Mouse (Mus musculus) gastrocnemius, postnatal 36 days (tissue): ENCODE results near the gene Clip3. TPM values are rescaled to one million over a fixed set of nuclear protein-coding genes. Genes with fewer than 3 reads are reported as not detected.
A peak's percentile ranks its signal among the peaks of the same experiment; 100 is the strongest.

ENCODE experiments used
- DNase-seq, 2 experiments: peaks; one replicate each; pipeline ENCODE4 v3.0.0; 2022
- intact Hi-C: fragments of 180-260 bp; cut with DNase I; formaldehyde crosslinking; loops from one replicate; pipeline ENCODE4 v1.15.1; 2025
- total RNA-seq, 2 experiments: library from RNA; stranded (reverse); gene quantifications; 2 replicates each; pipeline ENCODE4 v1.2.3; 2021

Gene Clip3
- total RNA-seq, 2 experiments from 2014 or later, result 4.5 to 5.6 TPM

GRCm38 (mm10) chr7:30293795-30294194 lies 2.3 kb downstream of the Clip3 start:
- intact Hi-C loops, result no loop called here
- DNase-seq, result no peak

GRCm38 (mm10) chr7:30294296-30294695 lies 2.8 kb downstream of the Clip3 start:
- intact Hi-C loops, result no loop called here
- DNase-seq, result no peak

GRCm38 (mm10) chr7:30295103-30295502 lies 3.6 kb downstream of the Clip3 start:
- intact Hi-C loops, result no loop called here
- DNase-seq, result no peak

- intact Hi-C loops, result no loop called here
- no peak for DNase-seq
These were observed 5.3 kb downstream of the Clip3 start for GRCm38 (mm10) chr7:30296816-30297215.

DNA sequence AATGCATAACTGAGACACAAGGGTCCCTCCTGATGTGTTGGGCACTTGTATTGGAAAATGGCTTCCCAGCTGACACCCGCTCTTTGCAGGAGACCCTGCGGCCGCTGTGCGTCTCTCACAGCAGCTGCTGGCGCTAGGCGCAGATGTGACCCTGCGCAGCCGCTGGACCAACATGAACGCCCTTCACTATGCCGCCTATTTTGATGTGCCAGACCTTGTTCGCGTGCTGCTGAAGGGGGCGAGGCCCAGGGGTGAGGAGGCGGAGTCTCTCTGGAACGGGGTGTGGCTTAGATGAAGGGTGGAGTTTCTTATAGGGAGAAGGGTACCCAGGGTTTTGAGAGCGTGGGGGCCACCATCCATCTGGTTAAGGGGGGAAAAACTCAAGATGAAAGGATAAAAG lies 5.7 kb downstream of the Clip3 start:
- no peak for DNase-seq
- intact Hi-C loops, result no loop called here

GRCm38 (mm10) chr7:30300914-30301313 lies 9.4 kb downstream of the Clip3 start:
- intact Hi-C loops, result no loop called here
- no peak for DNase-seq

GRCm38 (mm10) chr7:30306083-30306779 lies 14.7 kb downstream of the Clip3 start:
- intact Hi-C loops, result no loop called here
- no peak for DNase-seq

- intact Hi-C loops, result no loop called here
These were observed 16.8 kb downstream of the Clip3 start, which contains the start of gene Alkbh6 for GRCm38 (mm10) chr7:30308076-30309005. Gene Alkbh6 (plus strand): TSS chr7:30308717.

DNA sequence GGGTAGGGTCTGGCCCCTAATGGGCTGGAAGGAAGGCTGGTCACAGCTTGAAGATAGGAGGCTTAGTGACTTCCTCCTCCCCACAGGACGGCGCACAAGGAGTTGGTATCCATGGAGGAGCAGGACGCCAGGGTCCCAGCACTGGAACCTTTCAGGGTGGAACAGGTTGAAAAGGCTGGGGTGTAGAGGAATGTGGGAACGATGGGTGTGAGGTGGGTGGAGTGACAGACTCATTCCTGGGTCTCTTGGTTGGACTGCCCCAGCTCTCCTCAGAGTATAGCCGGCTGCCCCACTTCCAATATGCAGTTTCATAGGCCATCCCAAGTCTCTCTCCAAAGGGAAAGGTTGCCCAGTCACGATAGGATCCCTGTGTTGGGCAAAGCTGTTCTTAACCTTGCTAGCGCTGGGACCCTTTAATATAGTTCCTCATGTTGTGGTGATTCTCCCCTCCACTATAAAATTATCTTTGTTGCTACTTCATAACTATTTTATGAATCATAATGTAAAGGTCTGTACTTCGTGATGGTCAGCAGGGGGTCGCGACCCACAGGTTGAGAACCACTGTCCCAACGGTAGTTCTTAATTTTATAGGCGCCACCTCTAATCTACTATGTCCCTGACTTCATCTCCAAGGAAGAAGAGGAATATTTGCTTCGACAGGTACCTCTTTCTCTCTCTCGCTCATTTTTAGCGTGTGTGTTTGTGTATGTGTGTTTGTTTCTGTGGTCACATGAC lies 18.0 kb downstream of the Clip3 start:
- intact Hi-C loops, result no loop called here

More at GRCm38 (mm10) chr7:30308076-30309005, 16.8 kb downstream of the Clip3 start, which contains the start of gene Alkbh6:
- DNase-seq, result peak; percentile 85 to 91

DNA sequence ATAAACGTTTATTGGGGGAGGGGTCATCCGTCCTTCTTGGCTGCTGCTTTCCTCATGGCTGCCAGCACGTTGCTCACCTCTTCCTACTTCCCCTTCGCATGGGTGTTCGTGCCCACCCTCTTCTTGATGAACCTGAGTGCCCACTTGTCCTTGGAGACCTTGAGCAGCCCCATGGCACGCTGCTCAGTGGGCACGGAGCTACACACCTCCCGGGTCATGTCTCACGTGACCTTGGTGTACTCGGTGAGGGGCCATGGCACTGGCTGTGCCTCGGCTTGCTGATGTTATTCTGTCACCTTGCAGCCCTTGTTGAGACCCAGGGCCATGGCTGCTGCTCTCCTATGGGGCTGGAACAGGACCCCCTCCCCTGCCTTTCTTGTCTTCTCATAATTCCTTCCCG lies 18.6 kb downstream of the Clip3 start:
- intact Hi-C loops, result no loop called here
- no peak for DNase-seq

More for the DNA sequence above, 18.0 kb downstream of the Clip3 start:
- no peak for DNase-seq

GRCm38 (mm10) chr7:30313666-30314320 lies 22.3 kb downstream of the Clip3 start:
- DNase-seq, result no peak
- intact Hi-C loops, result no loop called here

- DNase-seq, result no peak
- intact Hi-C loops, result no loop called here
These were observed 23.2 kb downstream of the Clip3 start, which contains the start of gene Syne4 for GRCm38 (mm10) chr7:30314721-30315155. Gene Syne4 (plus strand): TSS chr7:30314807.

DNA sequence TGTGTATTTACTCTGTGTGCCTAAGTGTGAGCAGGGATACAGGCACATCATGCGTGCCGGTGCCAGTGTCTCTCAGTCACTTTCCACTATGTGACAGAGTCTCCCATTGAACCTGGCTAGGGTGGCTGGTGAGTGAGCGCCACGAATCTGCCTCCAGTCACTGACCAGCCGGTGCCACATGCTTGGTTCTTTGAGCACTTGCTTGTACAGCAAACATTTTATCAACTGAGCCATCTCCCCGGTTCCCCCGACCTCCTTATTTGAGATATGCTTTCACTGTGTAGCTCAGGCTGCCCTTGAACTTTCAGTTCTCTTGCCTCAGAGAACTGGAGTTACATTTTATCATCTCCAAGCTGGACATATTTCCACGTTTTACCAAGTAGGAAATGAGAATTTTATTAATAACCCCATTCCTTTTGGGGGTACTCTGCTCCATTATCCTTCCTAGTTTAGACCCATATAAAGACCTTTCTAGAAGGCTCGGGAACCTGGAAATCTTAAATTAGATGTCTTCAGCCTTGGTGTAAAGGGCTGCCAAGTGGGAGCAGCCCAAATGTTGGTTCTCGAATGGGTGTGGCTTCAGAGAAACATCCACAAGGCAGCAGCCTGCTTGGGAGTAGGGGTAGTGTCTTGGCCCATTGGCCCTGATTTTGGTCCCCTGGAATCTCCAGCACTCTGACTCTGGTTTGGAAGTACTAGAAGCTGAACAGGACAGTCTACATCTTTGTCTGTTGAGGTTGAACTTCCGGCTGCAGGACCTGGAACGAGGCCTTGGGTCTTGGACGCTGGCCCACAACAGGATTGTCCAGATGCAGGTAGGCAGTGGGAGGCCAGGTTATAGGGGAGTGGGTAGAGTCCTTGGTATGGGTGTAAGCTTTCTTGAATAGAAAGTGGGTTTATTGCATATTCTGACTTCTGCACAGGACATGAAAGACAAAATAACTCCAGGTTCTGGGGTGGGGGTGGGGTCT lies 24.3 kb downstream of the Clip3 start:
- intact Hi-C loops, result no loop called here
- DNase-seq, result no peak

GRCm38 (mm10) chr7:30318142-30318541 lies 26.6 kb downstream of the Clip3 start:
- no peak for DNase-seq
- intact Hi-C loops, result no loop called here

GRCm38 (mm10) chr7:30320946-30321345 lies 29.4 kb downstream of the Clip3 start:
- intact Hi-C loops, result no loop called here

DNA sequence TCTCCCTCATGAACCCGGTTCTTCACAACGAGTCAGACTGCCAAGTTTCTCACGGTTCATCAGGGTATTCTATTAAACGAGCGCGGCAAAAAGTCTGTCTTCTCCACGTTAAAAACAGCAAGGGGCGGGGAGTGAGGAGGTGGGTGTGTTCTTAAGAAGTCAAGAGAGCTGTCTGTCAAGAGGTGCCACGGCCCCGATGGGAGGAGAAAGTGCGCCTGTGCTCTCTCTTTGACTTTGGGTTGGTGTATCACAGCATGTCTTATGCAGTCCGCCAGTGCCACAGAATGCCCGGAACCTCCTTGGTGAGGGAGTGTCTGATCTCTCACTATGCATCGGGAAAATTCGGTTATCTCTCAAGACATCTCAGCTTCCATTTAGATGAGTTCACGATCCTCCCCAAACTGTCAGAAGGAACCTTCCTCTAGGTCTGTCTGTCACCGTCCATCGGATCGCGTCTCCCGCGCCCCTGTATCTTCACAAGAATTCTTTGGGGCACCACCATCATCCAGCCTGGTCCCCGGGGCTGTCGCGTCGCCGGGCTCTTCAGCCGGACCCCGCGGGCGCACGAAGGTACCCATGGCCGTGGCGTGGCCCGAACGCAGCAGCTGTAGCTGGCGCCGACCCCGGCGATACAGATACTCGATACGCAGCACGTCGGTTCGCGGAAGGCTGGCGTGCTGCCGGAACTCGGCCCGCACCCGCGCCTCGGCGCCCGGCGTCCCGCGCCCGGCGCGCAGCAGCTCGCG lies 30.2 kb downstream of the Clip3 start, which contains the start of gene E130208F15Rik:
TSS of gene E130208F15Rik (plus strand) at position 202 of the 746 bp plus-strand sequence.
- intact Hi-C loops, result no loop called here
- peak; percentile 49 to 58 for DNase-seq

More at GRCm38 (mm10) chr7:30320946-30321345, 29.4 kb downstream of the Clip3 start:
- no peak for DNase-seq

- DNase-seq, result peak; percentile 94 to 97
- intact Hi-C loops, result no loop called here
These were observed 30.7 kb downstream of the Clip3 start for GRCm38 (mm10) chr7:30322285-30322667.

DNA sequence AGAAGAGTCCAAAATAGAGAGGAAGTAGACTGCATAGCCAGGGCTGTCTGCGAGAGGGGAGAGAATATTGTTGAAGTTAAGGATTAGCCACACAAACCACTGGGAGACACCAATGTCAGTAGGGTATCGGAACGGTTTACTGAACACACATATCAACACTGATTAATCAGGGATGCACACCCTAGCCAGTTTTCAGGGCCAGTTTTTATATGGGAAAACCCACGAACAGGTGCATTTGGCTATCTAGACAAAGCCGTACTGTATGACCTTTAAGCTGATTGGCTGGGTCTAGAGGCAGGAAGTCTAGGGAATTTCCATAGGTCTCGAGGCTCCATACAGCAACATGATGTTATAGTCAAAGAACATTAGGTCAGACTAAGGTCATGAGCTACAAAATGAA lies 31.3 kb downstream of the Clip3 start:
- DNase-seq, result no peak
- intact Hi-C loops, result no loop called here
